8 mouse cellular contexts compared by ENCODE assay signal in the genomic region with DNA sequence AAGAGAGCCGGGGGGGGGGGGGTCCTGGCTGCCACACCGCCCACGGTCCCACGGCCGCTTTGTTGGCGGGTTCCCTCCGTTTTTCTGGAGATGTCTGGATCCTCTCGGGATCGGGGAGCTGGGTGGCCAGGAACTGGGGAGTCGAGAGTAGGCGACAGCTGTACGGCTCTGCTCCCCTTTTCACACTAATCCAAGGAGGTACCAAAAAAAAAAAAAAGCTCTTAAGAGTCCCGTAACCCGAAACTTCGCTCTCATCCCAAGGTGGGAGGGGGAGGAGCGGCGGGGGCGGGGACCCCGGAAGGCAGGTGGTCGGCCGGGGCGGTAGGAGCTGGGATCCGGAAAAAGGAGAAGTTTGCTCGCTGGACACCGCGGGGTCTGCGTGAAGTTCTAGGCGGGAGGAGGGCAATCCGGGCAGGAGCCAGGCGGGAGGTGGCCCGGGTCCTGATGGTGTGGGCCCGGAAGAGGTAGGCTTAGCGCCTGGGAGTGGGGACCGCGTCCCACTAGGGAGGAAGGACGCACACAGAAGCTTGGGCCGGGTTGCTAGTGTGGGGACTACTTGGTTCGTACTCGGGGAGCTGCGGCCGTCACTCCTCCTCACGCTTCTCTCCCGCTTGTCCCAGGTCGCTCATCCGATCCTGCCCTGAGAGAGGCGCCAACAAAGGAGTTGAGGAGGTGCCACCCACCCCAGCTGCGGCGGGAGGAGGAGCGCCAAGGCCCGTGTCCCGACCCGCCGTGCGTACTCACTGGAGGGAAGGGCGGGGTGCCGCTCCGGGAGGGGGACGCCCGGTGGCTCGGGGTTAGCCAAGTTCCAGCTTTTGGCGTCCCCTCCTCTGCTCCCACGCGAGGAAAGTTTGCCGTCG. TPM values are rescaled to one million over a fixed set of nuclear protein-coding genes. Genes with fewer than 3 reads are reported as not detected.
DNase-seq lines count a peak whose midpoint lies in the region; ATAC-seq and TF ChIP-seq lines count a peak whose summit lies in the region.

No protein-coding gene starts in this region.

- peak overlapping the region; percentile 48 for H3K9ac ChIP-seq in intestine, postnatal 0 days (ENCODE audit: low read depth, low read length)
- peak overlapping the region; percentile 74 for H3K9ac ChIP-seq in neural tube, embryonic 15.5 days (replicated peaks)

- H3K27ac ChIP-seq in thymus, adult 2 months (ENCODE audit: control insufficient read depth, insufficient read depth, low read length) = no peak overlapping the region
- no peak overlapping the region for H3K27ac ChIP-seq in intestine, postnatal 0 days (ENCODE audit: low read depth, low read length)
- peak overlapping the region; percentile 88 for H3K27ac ChIP-seq in neural tube, embryonic 15.5 days (replicated peaks)

- peak; percentile 4 for DNase-seq in thymus, adult 2 months
- no peak for DNase-seq in thymus, postnatal 0 days (ENCODE audit: low spot score)
- peak; percentile 73 for DNase-seq in embryo, embryonic 10.5 days (ENCODE audit: low spot score)
- DNase-seq in heart, adult 18-20 months = peak; percentile 64 to 66
- peak; percentile 54 to 64 for DNase-seq in lung, adult 18-20 months

- no peak for TF ChIP-seq POLR2A in thymus, adult 2 months (IDR thresholded peaks at IDR 0.05; ENCODE audit: control insufficient read depth, extremely low read depth, insufficient read depth, low read length, poor library complexity)

- H3K9me3 ChIP-seq in intestine, postnatal 0 days (ENCODE audit: control insufficient read depth) = no peaks in the 10 kb centered on the region
- H3K9me3 ChIP-seq in neural tube, embryonic 15.5 days (replicated peaks) = no peaks in the 10 kb centered on the region

- no peak for TF ChIP-seq CTCF in thymus, adult 2 months (IDR thresholded peaks at IDR 0.05; ENCODE audit: borderline replicate concordance, control insufficient read depth, extremely low read depth, insufficient read depth, low read length, poor library complexity)
- TF ChIP-seq CTCF in intestine, postnatal 0 days (IDR thresholded peaks at IDR 0.05; ENCODE audit: low read depth) = no peak

- peak overlapping the region; percentile 17 for H3K4me3 ChIP-seq in thymus, adult 2 months (ENCODE audit: control insufficient read depth, insufficient read depth, low read length)
- H3K4me3 ChIP-seq in intestine, postnatal 0 days (ENCODE audit: low read depth, low read length) = peak overlapping the region; percentile 53
- peak overlapping the region; percentile 60 for H3K4me3 ChIP-seq in neural tube, embryonic 15.5 days (replicated peaks)

- peak overlapping the region; percentile 97 for H3K4me2 ChIP-seq in intestine, postnatal 0 days (replicated peaks; ENCODE audit: low read depth)
- H3K4me2 ChIP-seq in neural tube, embryonic 15.5 days = peak overlapping the region; percentile 88

- WGBS in thymus, adult 2 months = 2% methylated on average over 60 of the region's 65 CpGs
- WGBS in intestine, postnatal 0 days = under 1% methylated on average over 65 of the region's 65 CpGs
- under 1% methylated on average over 58 of the region's 65 CpGs for WGBS in neural tube, embryonic 15.5 days

- H3K4me1 ChIP-seq in thymus, adult 2 months (replicated peaks; ENCODE audit: control insufficient read depth, insufficient read depth, low read length) = no peaks in the 10 kb centered on the region
- no peaks in the 10 kb centered on the region for H3K4me1 ChIP-seq in intestine, postnatal 0 days (replicated peaks; ENCODE audit: control insufficient read depth, insufficient read depth, low read length)
- H3K4me1 ChIP-seq in neural tube, embryonic 15.5 days = peaks cover 23% of the 10 kb centered on the region

- no peaks in the 10 kb centered on the region for H3K36me3 ChIP-seq in thymus, adult 2 months (ENCODE audit: control insufficient read depth, insufficient read depth, low read length)
- H3K36me3 ChIP-seq in intestine, postnatal 0 days (ENCODE audit: control insufficient read depth, insufficient read depth) = no peaks in the 10 kb centered on the region
- H3K36me3 ChIP-seq in neural tube, embryonic 15.5 days = no peaks in the 10 kb centered on the region

- ATAC-seq in intestine, postnatal 0 days = peak; percentile 44; the same call in 1 of the 2 replicates
- ATAC-seq in neural tube, embryonic 15.5 days (ENCODE audit: low FRiP score) = peak; percentile 63
- no peak for ATAC-seq in activated CD4-positive, CD25-positive, alpha-beta regulatory T cell, adult 4 months

- no peaks in the 10 kb centered on the region; the same call in 1 of the 2 replicates for H3K27me3 ChIP-seq in thymus, adult 2 months (ENCODE audit: control insufficient read depth, insufficient read depth, low read length)
- H3K27me3 ChIP-seq in intestine, postnatal 0 days (replicated peaks; ENCODE audit: control insufficient read depth, insufficient read depth, low read length) = peaks cover 34% of the 10 kb centered on the region
- H3K27me3 ChIP-seq in neural tube, embryonic 15.5 days (replicated peaks) = no peaks in the 10 kb centered on the region

RNA-seq across cellular contexts. Expression of gene Tpbg, which starts 1.1 kb away (rescaled TPM):
- 2.1 and 2.2 TPM in 2 replicates for polyA plus RNA-seq in thymus, adult 2 months (2012; rRNA removed)
- 4.2 and 4.6 TPM in 2 replicates for polyA plus RNA-seq in thymus, postnatal 0 days (2015; fragmentation: Nextera tagmentation; extraction: Ambion mirVana)
- total RNA-seq in heart, adult 18-20 months (2021) = 1 to 10 TPM; 1.6 to 1.8 TPM
- polyA plus RNA-seq in intestine, postnatal 0 days (2015; fragmentation: Nextera tagmentation; extraction: Ambion mirVana) = 3.9 and 5.2 TPM in 2 replicates
- polyA plus RNA-seq in neural tube, embryonic 15.5 days (2015; fragmentation: Nextera tagmentation; extraction: Ambion mirVana) = 17.4 and 19.2 TPM in 2 replicates
- not detected for polyA plus RNA-seq in activated CD4-positive, CD25-positive, alpha-beta regulatory T cell, adult 4 months (2017; shearing (Covaris generic))
